Mouse (Mus musculus): ENCODE measurements around the gene Serpinb1c. TPM values are rescaled to one million over a fixed set of nuclear protein-coding genes. Genes with fewer than 3 reads are reported as not detected.
A peak's percentile ranks its signal among the peaks of the same experiment; 100 is the strongest.
"Not testable (repeated sequence)": the region's sequence is repeated elsewhere in the genome, so short reads cannot be mapped to it uniquely, and the experiment has no call there.

Serpinb1c gene
- polyA plus RNA-seq, 1 experiment, result not detected

- Histone ChIP-seq H3K4me3 (ENCODE audit: extremely low read depth, insufficient read depth, insufficient read length) (no peak overlapping the region), H3K27me3 (ENCODE audit: control insufficient read depth, insufficient read depth, low read length) (no peaks in the 10 kb centered on the region), H3K4me1 (ENCODE audit: control insufficient read depth, insufficient read depth, insufficient read length) (no peaks in the 10 kb centered on the region), H3K36me3 (ENCODE audit: control insufficient read depth, insufficient read depth, low read length) (no peaks in the 10 kb centered on the region), H3K27ac (ENCODE audit: insufficient read depth, low read length) (no peak overlapping the region)
- TF ChIP-seq CTCF (IDR thresholded peaks at IDR 0.05; ENCODE audit: extremely low read depth, insufficient read depth, insufficient read length, insufficient replicate concordance) (peak; percentile 95), POLR2A (IDR thresholded peaks at IDR 0.05; ENCODE audit: low read depth, low read length) (no peak)
- DNase-seq (ENCODE audit: low read depth in 1 of 2, low spot score in 2 of 2), result peak; percentile 43 to 76
- WGBS, result 4% methylated on average over 9 of the region's 9 CpGs
Measured at GRCm38 (mm10) chr13:32866484-32866883, 31.5 kb downstream of the Serpinb1c start.

- 63% methylated on average over 2 of the region's 2 CpGs for WGBS
- Histone ChIP-seq H3K36me3 (ENCODE audit: control insufficient read depth, insufficient read depth, low read length) (no peaks in the 10 kb centered on the region), H3K4me3 (ENCODE audit: extremely low read depth, insufficient read depth, insufficient read length) (no peak overlapping the region), H3K27ac (ENCODE audit: insufficient read depth, low read length) (no peak overlapping the region), H3K4me1 (ENCODE audit: control insufficient read depth, insufficient read depth, insufficient read length) (no peaks in the 10 kb centered on the region), H3K27me3 (ENCODE audit: control insufficient read depth, insufficient read depth, low read length) (no peaks in the 10 kb centered on the region)
- TF ChIP-seq POLR2A (IDR thresholded peaks at IDR 0.05; ENCODE audit: low read depth, low read length), result no peak
- peak in 1 of 2 experiments; percentile 17 for DNase-seq (ENCODE audit: low read depth in 1 of 2, low spot score in 2 of 2)
Measured at GRCm38 (mm10) chr13:32865591-32865990, 32.4 kb downstream of the Serpinb1c start.

GRCm38 (mm10) chr13:32864529-32864928 is 33.5 kb downstream of the Serpinb1c start:
- not testable (repeated sequence) for H3K4me3 ChIP-seq (ENCODE audit: extremely low read depth, insufficient read depth, insufficient read length); DNase-seq (ENCODE audit: low read depth in 1 of 2, low spot score in 2 of 2); H3K27me3 ChIP-seq (ENCODE audit: control insufficient read depth, insufficient read depth, low read length); H3K27ac ChIP-seq (ENCODE audit: insufficient read depth, low read length); H3K4me1 ChIP-seq (ENCODE audit: control insufficient read depth, insufficient read depth, insufficient read length); H3K36me3 ChIP-seq (ENCODE audit: control insufficient read depth, insufficient read depth, low read length)
- 66% methylated on average over 3 of the region's 3 CpGs for WGBS

GRCm38 (mm10) chr13:32863456-32863855 is 34.6 kb downstream of the Serpinb1c start:
- no peak overlapping the region for H3K27ac ChIP-seq (ENCODE audit: insufficient read depth, low read length)
- no peak overlapping the region for H3K4me3 ChIP-seq (ENCODE audit: extremely low read depth, insufficient read depth, insufficient read length)
- no peaks in the 10 kb centered on the region; the same call in 1 of the 2 replicates for H3K27me3 ChIP-seq (ENCODE audit: control insufficient read depth, insufficient read depth, low read length)
- no peak for DNase-seq (ENCODE audit: low read depth in 1 of 2, low spot score in 2 of 2)
- H3K36me3 ChIP-seq (ENCODE audit: control insufficient read depth, insufficient read depth, low read length), result no peaks in the 10 kb centered on the region
- TF ChIP-seq CTCF (IDR thresholded peaks at IDR 0.05; ENCODE audit: extremely low read depth, insufficient read depth, insufficient read length, insufficient replicate concordance) (no peak), POLR2A (IDR thresholded peaks at IDR 0.05; ENCODE audit: low read depth, low read length) (no peak)
- H3K4me1 ChIP-seq (ENCODE audit: control insufficient read depth, insufficient read depth, insufficient read length), result no peaks in the 10 kb centered on the region

- WGBS, result 92% methylated on average over 3 of the region's 3 CpGs
- Histone ChIP-seq H3K4me3 (ENCODE audit: extremely low read depth, insufficient read depth, insufficient read length) (no peak overlapping the region), H3K36me3 (ENCODE audit: control insufficient read depth, insufficient read depth, low read length) (no peaks in the 10 kb centered on the region), H3K27me3 (ENCODE audit: control insufficient read depth, insufficient read depth, low read length) (no peaks in the 10 kb centered on the region; the same call in 1 of the 2 replicates), H3K4me1 (ENCODE audit: control insufficient read depth, insufficient read depth, insufficient read length) (no peaks in the 10 kb centered on the region), H3K27ac (ENCODE audit: insufficient read depth, low read length) (no peak overlapping the region)
- TF ChIP-seq CTCF (IDR thresholded peaks at IDR 0.05; ENCODE audit: extremely low read depth, insufficient read depth, insufficient read length, insufficient replicate concordance), result no peak
- no peak for TF ChIP-seq POLR2A (IDR thresholded peaks at IDR 0.05; ENCODE audit: low read depth, low read length)
- DNase-seq (ENCODE audit: low read depth in 1 of 2, low spot score in 2 of 2), result no peak
Measured at GRCm38 (mm10) chr13:32860821-32861220, 37.2 kb downstream of the Serpinb1c start.

- DNase-seq (ENCODE audit: low read depth in 1 of 2, low spot score in 2 of 2), result no peak
- Histone ChIP-seq H3K36me3 (ENCODE audit: control insufficient read depth, insufficient read depth, low read length) (peaks cover 4% of the 10 kb centered on the region; the same call in 1 of the 2 replicates), H3K4me1 (ENCODE audit: control insufficient read depth, insufficient read depth, insufficient read length) (peaks cover 14% of the 10 kb centered on the region; the same call in 1 of the 2 replicates), H3K27ac (ENCODE audit: insufficient read depth, low read length) (no peak overlapping the region), H3K4me3 (ENCODE audit: extremely low read depth, insufficient read depth, insufficient read length) (no peak overlapping the region), H3K27me3 (ENCODE audit: control insufficient read depth, insufficient read depth, low read length) (no peaks in the 10 kb centered on the region)
- TF ChIP-seq CTCF (IDR thresholded peaks at IDR 0.05; ENCODE audit: extremely low read depth, insufficient read depth, insufficient read length, insufficient replicate concordance), result no peak
- no peak for TF ChIP-seq POLR2A (IDR thresholded peaks at IDR 0.05; ENCODE audit: low read depth, low read length)
- 79% methylated on average over 2 of the region's 2 CpGs for WGBS
Measured at GRCm38 (mm10) chr13:32853073-32853472, 44.9 kb downstream of the Serpinb1c start.

- Histone ChIP-seq H3K36me3 (ENCODE audit: control insufficient read depth, insufficient read depth, low read length) (peaks cover 6% of the 10 kb centered on the region; the same call in 1 of the 2 replicates), H3K4me3 (ENCODE audit: extremely low read depth, insufficient read depth, insufficient read length) (no peak overlapping the region), H3K27me3 (ENCODE audit: control insufficient read depth, insufficient read depth, low read length) (no peaks in the 10 kb centered on the region), H3K4me1 (ENCODE audit: control insufficient read depth, insufficient read depth, insufficient read length) (peaks cover 15% of the 10 kb centered on the region; the same call in 1 of the 2 replicates), H3K27ac (ENCODE audit: insufficient read depth, low read length) (no peak overlapping the region)
- TF ChIP-seq POLR2A (IDR thresholded peaks at IDR 0.05; ENCODE audit: low read depth, low read length) (no peak), CTCF (IDR thresholded peaks at IDR 0.05; ENCODE audit: extremely low read depth, insufficient read depth, insufficient read length, insufficient replicate concordance) (no peak)
- no peak for DNase-seq (ENCODE audit: low read depth in 1 of 2, low spot score in 2 of 2)
- WGBS, result 92% methylated on average over 4 of the region's 4 CpGs
Measured at GRCm38 (mm10) chr13:32852539-32852938, 45.5 kb downstream of the Serpinb1c start.
